Comparison of ENCODE assay signal across 8 mouse cellular contexts in genomic region chr3:96636448-96636847, GRCm38 (mm10). TPM values are rescaled to one million over a fixed set of nuclear protein-coding genes. Genes with fewer than 3 reads are reported as not detected.
DNase-seq lines count a peak whose midpoint lies in the region; ATAC-seq and TF ChIP-seq lines count a peak whose summit lies in the region.

No protein-coding gene starts in this region.

- H3K79me2 ChIP-seq in heart, adult 2 months (replicated peaks; ENCODE audit: control insufficient read depth, insufficient read depth, low read length): peaks cover 1% of the 10 kb centered on the region

- peaks cover 6% of the 10 kb centered on the region for H3K4me1 ChIP-seq in heart, adult 2 months (ENCODE audit: control insufficient read depth, insufficient read depth, low read length)
- peaks cover 21% of the 10 kb centered on the region for H3K4me1 ChIP-seq in limb, embryonic 15.5 days

- H3K9ac ChIP-seq in heart, adult 2 months (ENCODE audit: low read depth, low read length): no peak overlapping the region
- 0 out of 2 replicates have a peak overlapping the region, but pooled peaks have one; percentile 95 for H3K9ac ChIP-seq in limb, embryonic 15.5 days

- 61% methylated on average over 11 of the region's 11 CpGs for WGBS in heart, adult 2 months
- 69% methylated on average over 11 of the region's 11 CpGs for WGBS in limb, embryonic 15.5 days

- TF ChIP-seq EP300 in heart, adult 2 months (IDR thresholded peaks at IDR 0.05; ENCODE audit: insufficient read depth, low read depth, low read length): no peak

- DNase-seq in heart, adult 2 months: no peak
- DNase-seq in heart, adult 18-20 months: no peak
- DNase-seq in thymus, postnatal 4 days: peak; percentile 19
- no peak for DNase-seq in thymus, postnatal 0 days (ENCODE audit: low spot score)
- peak; percentile 48 for DNase-seq in testis, postnatal 10 days (ENCODE audit: low spot score)
- DNase-seq in urinary bladder, postnatal 36 days (ENCODE audit: low spot score in 2 of 2): no peak
- DNase-seq in gastrocnemius, adult 18-20 months (ENCODE audit: low spot score): no peak

- H3K27ac ChIP-seq in heart, adult 2 months: no peak overlapping the region
- H3K27ac ChIP-seq in limb, embryonic 15.5 days: no peak overlapping the region

- H3K4me2 ChIP-seq in limb, embryonic 15.5 days: peak overlapping the region; percentile 57

- H3K9me3 ChIP-seq in limb, embryonic 15.5 days: no peaks in the 10 kb centered on the region

- H3K36me3 ChIP-seq in heart, adult 2 months (ENCODE audit: control insufficient read depth, insufficient read depth, low read length): peaks cover 4% of the 10 kb centered on the region; the same call in 1 of the 2 replicates
- H3K36me3 ChIP-seq in limb, embryonic 15.5 days: peaks cover 61% of the 10 kb centered on the region

- H3K27me3 ChIP-seq in heart, adult 2 months (ENCODE audit: control insufficient read depth, insufficient read depth, low read length): no peaks in the 10 kb centered on the region
- no peaks in the 10 kb centered on the region for H3K27me3 ChIP-seq in limb, embryonic 15.5 days

- TF ChIP-seq POLR2A in heart, adult 2 months (IDR thresholded peaks at IDR 0.05; ENCODE audit: insufficient read depth, low read depth, low read length): no peak

- peak overlapping the region; percentile 95 for H3K4me3 ChIP-seq in heart, adult 2 months
- peak overlapping the region; percentile 90 for H3K4me3 ChIP-seq in limb, embryonic 15.5 days

- intact Hi-C loops in heart, adult 2 months (cut with DNase I): no loop called here

- no peak for TF ChIP-seq CTCF in heart, adult 2 months (IDR thresholded peaks at IDR 0.05)

- no peak for ATAC-seq in limb, embryonic 15.5 days (ENCODE audit: insufficient number of reproducible peaks, low FRiP score, low TSS enrichment, low read depth)

RNA-seq across cellular contexts. Expression of gene Gm42957, which starts 1.2 kb away (rescaled TPM):
- under 1 TPM in 1 of 2 experiments, not detected in 1; 0.30 TPM for total RNA-seq in heart, adult 2 months (2021)
- 0.04 and 0.15 TPM in 2 replicates for polyA plus RNA-seq in heart, adult 2 months (2012; rRNA removed)
- under 1 TPM in 1 of 2 experiments, not detected in 1; 0.18 TPM for total RNA-seq in heart, adult 18-20 months (2021)
- not detected in 2 replicates for polyA plus RNA-seq in thymus, postnatal 0 days (2015; fragmentation: Nextera tagmentation; extraction: Ambion mirVana)
- polyA plus RNA-seq in limb, embryonic 15.5 days (2015; fragmentation: Nextera tagmentation; extraction: Ambion mirVana): 0.29 and 0.37 TPM in 2 replicates
- total RNA-seq in gastrocnemius, adult 18-20 months (2021): under 1 TPM in 1 of 2 experiments, not detected in 1; 0.07 TPM

RNA-seq across cellular contexts. Expression of gene Pex11b, which starts 1.3 kb away (rescaled TPM):
- total RNA-seq in heart, adult 2 months (2021): 10 to 100 TPM; 32.2 to 36.4 TPM
- polyA plus RNA-seq in heart, adult 2 months (2012; rRNA removed): 41.3 and 65.8 TPM in 2 replicates
- total RNA-seq in heart, adult 18-20 months (2021): 10 to 100 TPM; 32.7 to 36.3 TPM
- polyA plus RNA-seq in thymus, postnatal 0 days (2015; fragmentation: Nextera tagmentation; extraction: Ambion mirVana): 50.0 and 52.6 TPM in 2 replicates
- polyA plus RNA-seq in limb, embryonic 15.5 days (2015; fragmentation: Nextera tagmentation; extraction: Ambion mirVana): 56.6 and 57.5 TPM in 2 replicates
- 10 to 100 TPM; 27.9 to 28.6 TPM for total RNA-seq in gastrocnemius, adult 18-20 months (2021)

RNA-seq across cellular contexts. Expression of gene Rbm8a, which starts 6.7 kb away (rescaled TPM):
- total RNA-seq in heart, adult 2 months (2021): 10 to 100 TPM; 29.5 to 33.9 TPM
- 8.4 and 12.0 TPM in 2 replicates for polyA plus RNA-seq in heart, adult 2 months (2012; rRNA removed)
- total RNA-seq in heart, adult 18-20 months (2021): 10 to 100 TPM; 36.5 to 37.2 TPM
- polyA plus RNA-seq in thymus, postnatal 0 days (2015; fragmentation: Nextera tagmentation; extraction: Ambion mirVana): 146 and 155 TPM in 2 replicates
- 102 and 120 TPM in 2 replicates for polyA plus RNA-seq in limb, embryonic 15.5 days (2015; fragmentation: Nextera tagmentation; extraction: Ambion mirVana)
- 10 to 100 TPM; 24.4 to 33.3 TPM for total RNA-seq in gastrocnemius, adult 18-20 months (2021)

RNA-seq across cellular contexts. Expression of gene Itga10, which starts 8.9 kb away (rescaled TPM):
- total RNA-seq in heart, adult 2 months (2021): under 1 TPM; 0.70 to 0.91 TPM
- 1.5 and 2.9 TPM in 2 replicates for polyA plus RNA-seq in heart, adult 2 months (2012; rRNA removed)
- total RNA-seq in heart, adult 18-20 months (2021): under 1 TPM; 0.62 to 0.69 TPM
- 0.31 and 0.35 TPM in 2 replicates for polyA plus RNA-seq in thymus, postnatal 0 days (2015; fragmentation: Nextera tagmentation; extraction: Ambion mirVana)
- polyA plus RNA-seq in limb, embryonic 15.5 days (2015; fragmentation: Nextera tagmentation; extraction: Ambion mirVana): 4.9 and 5.7 TPM in 2 replicates
- under 1 TPM; 0.34 to 0.74 TPM for total RNA-seq in gastrocnemius, adult 18-20 months (2021)

RNA-seq across cellular contexts. Expression of gene Ankrd35, which starts 33.5 kb away (rescaled TPM):
- total RNA-seq in heart, adult 2 months (2021): 1 to 10 TPM in 1 of 2 experiments, under 1 TPM in 1; 0.80 to 1.2 TPM
- 1.2 and 1.5 TPM in 2 replicates for polyA plus RNA-seq in heart, adult 2 months (2012; rRNA removed)
- 1 to 10 TPM; 1.2 to 1.3 TPM for total RNA-seq in heart, adult 18-20 months (2021)
- polyA plus RNA-seq in thymus, postnatal 0 days (2015; fragmentation: Nextera tagmentation; extraction: Ambion mirVana): 1.5 and 1.9 TPM in 2 replicates
- polyA plus RNA-seq in limb, embryonic 15.5 days (2015; fragmentation: Nextera tagmentation; extraction: Ambion mirVana): 11.4 and 12.8 TPM in 2 replicates
- total RNA-seq in gastrocnemius, adult 18-20 months (2021): under 1 TPM; 0.18 to 0.31 TPM

Comparison
In these comparisons a context has a peak if more than half of its experiments do, and no peak if none do; other contexts are left out.
1. DNase-seq: peak in thymus, postnatal 4 days (single experiment) and testis, postnatal 10 days (single experiment); none in heart, adult 2 months (0 of 2), heart, adult 18-20 months (0 of 2), thymus, postnatal 0 days (single experiment), urinary bladder, postnatal 36 days (0 of 2) and gastrocnemius, adult 18-20 months (single experiment).